Mouse (Mus musculus): ENCODE results near the gene Pfdn5.

- TF ChIP-seq MAFK (IDR thresholded peaks at IDR 0.05; ENCODE audit: insufficient replicate concordance, low read length) (no peak), BHLHE40 (IDR thresholded peaks at IDR 0.05; ENCODE audit: low read depth, low read length) (no peak), RAD21 (IDR thresholded peaks at IDR 0.05; ENCODE audit: low read depth, low read length) (no peak), CTCF (conservative IDR thresholded peaks at IDR 0.05 in 1 of 2, IDR thresholded peaks at IDR 0.05 in 1 of 2; ENCODE audit: low read depth in 2 of 2, low read length in 2 of 2) (no peak), ETS1 (conservative IDR thresholded peaks at IDR 0.05; ENCODE audit: low read depth, low read length) (no peak), MAZ (IDR thresholded peaks at IDR 0.05; ENCODE audit: low read depth, low read length) (no peak), JUN (IDR thresholded peaks at IDR 0.05; ENCODE audit: insufficient read depth, low read depth, low read length) (no peak)
Measured at GRCm38 (mm10) chr15:102279783-102280520, 46.0 kb upstream of the Pfdn5 start.
